Mouse (Mus musculus) kidney, adult 2 months (tissue): ENCODE measurements at regions not wholly inside any gene's neighbourhood (a gene's known extent, or its start where the extent isn't known, plus 50 kb on each side); places are given as distances from the start of the nearest gene placed in this dataset.

ENCODE experiments used
- CTCF ChIP-seq: fragments of 200-500 bp; conservative IDR thresholded peaks from 2 replicates; pipeline ENCODE4 v1.5.1; 2011; ENCODE audit warnings: low read depth, mild to moderate bottlenecking, control low read depth, low read length, moderate library complexity, mixed read lengths; ENCODE audit not compliant: insufficient read depth, insufficient read length
- POLR2A ChIP-seq: fragments of 200-500 bp; IDR thresholded peaks from one replicate; pipeline ENCODE4 v1.6.1; 2011; ENCODE audit warnings: low read depth, low read length, control low read depth

DNA sequence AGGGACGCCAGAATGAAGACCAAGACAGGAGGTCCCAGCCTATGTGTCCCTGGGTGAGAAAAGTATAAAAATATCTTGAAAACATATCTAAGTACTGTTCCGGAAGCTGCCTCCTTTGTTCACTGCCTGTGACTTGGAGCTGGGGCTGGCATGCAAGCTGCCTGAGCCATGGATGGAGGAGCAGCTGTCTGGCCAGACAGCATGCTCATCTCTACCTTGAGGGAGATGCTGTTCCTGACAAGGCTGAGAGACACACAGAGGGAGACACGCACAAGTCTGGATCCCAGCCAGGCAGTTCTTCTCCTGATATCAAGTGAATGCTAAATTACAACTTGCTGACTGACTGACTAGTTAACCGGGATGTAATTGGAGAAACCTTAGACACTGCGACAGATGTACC lies 704.8 kb downstream of the Efna5 start:
- TF ChIP-seq POLR2A (no peak), CTCF (no peak)
